Mouse (Mus musculus) liver, embryonic 15.5 days (tissue): Measurements from ENCODE around the gene Alpk1. TPM values are rescaled to one million over a fixed set of nuclear protein-coding genes. Genes with fewer than 3 reads are reported as not detected.
"Not testable (repeated sequence)": the region's sequence is repeated elsewhere in the genome, so short reads cannot be mapped to it uniquely, and the experiment has no call there.

ENCODE experiments used
- ATAC-seq: fragments of 200-750 bp; cut with Nextera tagmentation; 2 replicates; pipeline ENCODE4 v1.8.0; 2017; ENCODE audit warnings: moderate number of reproducible peaks, mild to moderate bottlenecking, moderate library complexity; ENCODE audit not compliant: insufficient read depth
- H3K27ac ChIP-seq: fragments of 300-500 bp; sonication (generic); replicated peaks from 2 replicates; pipeline ENCODE4 v1.5.1; 2015; ENCODE audit warnings: mild to moderate bottlenecking, inconsistent platforms
- H3K27me3 ChIP-seq: fragments of 300-500 bp; sonication (generic); 2 replicates; pipeline ENCODE4 v1.6.1; 2015; ENCODE audit warnings: mild to moderate bottlenecking, inconsistent platforms
- H3K36me3 ChIP-seq: fragments of 300-500 bp; sonication (generic); replicated peaks from 2 replicates; pipeline ENCODE4 v1.6.1; 2015; ENCODE audit warnings: moderate library complexity, mild to moderate bottlenecking, inconsistent platforms
- H3K4me1 ChIP-seq: fragments of 300-500 bp; sonication (generic); replicated peaks from 2 replicates; pipeline ENCODE4 v1.6.1; 2015; ENCODE audit warnings: inconsistent platforms
- H3K4me2 ChIP-seq: fragments of 300-500 bp; sonication (generic); 2 replicates; pipeline ENCODE4 v1.6.1; 2015; ENCODE audit warnings: moderate library complexity, mild to moderate bottlenecking, inconsistent platforms
- H3K4me3 ChIP-seq: fragments of 300-500 bp; sonication (generic); replicated peaks from 2 replicates; pipeline ENCODE4 v1.5.1; 2015; ENCODE audit warnings: mild to moderate bottlenecking, inconsistent platforms
- H3K9ac ChIP-seq: fragments of 300-500 bp; sonication (generic); 2 replicates; pipeline ENCODE4 v1.6.1; 2015; ENCODE audit warnings: moderate library complexity, mild to moderate bottlenecking, inconsistent platforms
- H3K9me3 ChIP-seq: fragments of 300-500 bp; sonication (generic); replicated peaks from 2 replicates; pipeline ENCODE4 v1.6.1; 2016; ENCODE audit warnings: inconsistent platforms
- WGBS: fragments of 180-500 bp; shearing (Covaris S2); methylation state at CpG from one replicate; pipeline ENCODE4 v1.1.7; 2015; ENCODE audit warnings: mixed read lengths; ENCODE audit not compliant: insufficient replicate concordance; 5-methylcytosine and 5-hydroxymethylcytosine counted together
- polyA plus RNA-seq: library from polyadenylated mRNA; unstranded; fragments of >200 nt; fragmentation: Nextera tagmentation; extraction: Ambion mirVana; gene quantifications from 2 replicates; pipeline ENCODE4 v1.2.1, GENCODE M21; 2015

The Alpk1 gene
- polyA plus RNA-seq, 1 experiment from 2014 or later = 0.62 TPM

DNA sequence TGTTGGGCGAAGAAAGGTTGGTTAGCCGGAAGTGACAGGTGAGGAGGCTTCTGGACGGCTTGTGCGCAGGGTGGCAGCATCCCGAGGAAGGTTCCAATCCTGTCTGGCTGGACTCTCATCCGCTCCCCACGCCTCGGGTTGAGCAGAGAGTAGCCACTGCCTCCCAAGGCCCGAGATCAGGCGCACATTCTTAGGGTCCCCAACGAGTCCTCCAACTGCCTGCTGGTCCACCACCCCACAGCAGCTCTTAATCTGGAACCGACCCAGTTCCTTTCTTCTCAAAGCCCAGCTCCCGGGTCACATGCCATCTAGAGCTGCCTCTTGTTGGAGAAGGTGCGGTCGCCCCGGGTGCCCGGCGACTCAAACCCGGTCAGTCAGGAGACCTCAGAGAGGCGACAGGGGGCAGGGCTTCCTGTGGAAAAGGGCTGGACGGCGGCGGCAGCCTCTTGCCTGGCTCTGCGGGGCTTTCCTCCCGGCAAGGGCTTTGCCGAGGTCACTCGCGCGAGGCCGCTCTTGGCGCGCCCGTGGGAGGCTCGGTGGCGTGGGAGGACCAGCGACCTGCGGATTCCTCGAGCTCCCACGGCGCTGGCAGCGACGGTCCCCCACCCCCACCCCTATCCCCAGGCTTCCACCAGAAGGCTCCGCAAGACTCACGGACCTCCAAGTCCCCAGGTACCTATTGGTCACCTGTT lies 9.3 kb upstream of the Alpk1 start, which contains the start of gene Tifa:
Tifa (plus strand) TSS at position 306 of the 692 bp plus-strand sequence.
- Histone ChIP-seq H3K9ac (peak within 1 kb of the TSS; percentile 80), H3K27me3 (no peaks in the 10 kb centered on the region), H3K27ac (peak within 1 kb of the TSS; percentile 88), H3K4me2 (peak within 1 kb of the TSS; percentile 85), H3K9me3 (no peaks in the 10 kb centered on the region), H3K36me3 (peaks cover 9% of the 10 kb centered on the region; the same call in 1 of the 2 replicates), H3K4me1 (peaks cover 35% of the 10 kb centered on the region), H3K4me3 (peak within 1 kb of the TSS; percentile 74)
- peak; percentile 40 for ATAC-seq
- WGBS = 2% methylated on average over 44 of the region's 44 CpGs

DNA sequence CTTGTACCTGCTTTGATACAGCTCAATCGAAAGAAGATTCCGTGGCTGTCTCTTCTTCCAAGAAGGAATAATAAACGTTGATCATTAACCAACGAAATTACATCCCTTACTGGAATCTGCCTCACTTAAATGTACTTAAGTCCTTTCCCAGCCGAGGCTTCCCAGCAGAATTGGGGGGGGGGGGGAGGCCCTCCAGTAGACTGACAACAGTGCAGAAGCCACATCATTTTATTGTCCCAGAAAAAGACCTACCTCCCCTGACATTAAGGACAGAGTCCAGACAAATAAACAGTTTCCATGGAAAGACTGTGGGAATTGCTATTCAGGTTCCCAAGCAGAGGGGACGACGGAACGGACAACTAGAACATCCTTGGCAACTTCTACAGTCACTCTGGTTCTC lies 8.6 kb upstream of the Alpk1 start:
- Histone ChIP-seq H3K9ac (peak overlapping the region; percentile 80; the same call in 1 of the 2 replicates), H3K27me3 (no peaks in the 10 kb centered on the region), H3K4me3 (peak overlapping the region; percentile 74), H3K4me1 (peaks cover 35% of the 10 kb centered on the region), H3K9me3 (no peaks in the 10 kb centered on the region), H3K4me2 (peak overlapping the region; percentile 85), H3K27ac (no peak overlapping the region), H3K36me3 (peaks cover 3% of the 10 kb centered on the region; the same call in 1 of the 2 replicates)
- 52% methylated on average over 8 of the region's 8 CpGs for WGBS
- ATAC-seq = no peak

DNA sequence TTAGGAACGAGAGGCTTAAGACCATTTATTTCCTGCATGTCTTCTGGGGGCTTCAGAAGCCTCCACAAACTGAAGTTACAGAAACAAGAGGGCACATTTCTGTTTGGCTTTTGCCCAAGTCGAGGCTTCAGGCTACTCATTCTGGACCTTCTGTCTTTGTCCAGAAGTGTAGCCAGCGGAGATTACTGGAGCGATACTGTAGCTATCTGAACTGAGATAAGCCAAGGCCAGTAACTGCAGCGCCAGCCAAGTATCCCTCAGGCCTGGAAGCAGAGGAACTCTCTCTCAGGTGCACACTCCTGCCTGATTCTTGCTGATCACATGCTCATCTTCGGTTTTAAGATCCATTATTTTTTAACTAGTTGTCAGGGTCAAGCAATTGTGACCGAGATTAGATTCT lies 7.7 kb upstream of the Alpk1 start:
- H3K4me3 ChIP-seq = no peak overlapping the region
- WGBS = 48% methylated on average over 7 of the region's 7 CpGs
- H3K4me1 ChIP-seq = peaks cover 26% of the 10 kb centered on the region
- no peak for ATAC-seq
- no peak overlapping the region for H3K27ac ChIP-seq
- no peaks in the 10 kb centered on the region for H3K27me3 ChIP-seq
- no peak overlapping the region; the same call in 1 of the 2 replicates for H3K4me2 ChIP-seq
- no peak overlapping the region for H3K9ac ChIP-seq
- no peaks in the 10 kb centered on the region for H3K9me3 ChIP-seq
- H3K36me3 ChIP-seq = no peaks in the 10 kb centered on the region

DNA sequence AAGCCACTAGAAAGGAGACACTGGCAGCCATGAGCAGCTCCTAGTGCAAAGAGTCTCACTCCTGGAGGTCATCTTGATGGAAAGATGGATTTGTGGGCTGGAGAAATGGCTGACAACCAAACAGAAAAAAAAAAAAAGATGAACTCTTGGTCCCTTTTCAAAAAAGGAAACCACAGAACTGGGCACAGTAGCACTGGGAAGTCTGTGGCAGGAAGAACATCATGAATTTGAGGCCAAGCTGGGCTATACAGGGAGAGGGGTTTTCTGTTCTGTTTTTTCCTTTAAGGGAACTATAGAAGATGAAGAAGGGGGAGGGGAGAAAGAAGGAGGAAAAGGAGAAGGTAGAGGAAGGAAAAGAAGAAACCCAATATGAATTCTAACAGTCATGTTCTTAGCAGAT lies 6.7 kb upstream of the Alpk1 start:
- Histone ChIP-seq H3K27me3 (no peaks in the 10 kb centered on the region), H3K9ac (no peak overlapping the region), H3K4me2 (no peak overlapping the region), H3K4me3 (no peak overlapping the region), H3K36me3 (no peaks in the 10 kb centered on the region), H3K27ac (0 out of 2 replicates have a peak overlapping the region, but pooled peaks have one; percentile 11), H3K4me1 (peaks cover 16% of the 10 kb centered on the region), H3K9me3 (no peaks in the 10 kb centered on the region)
- no peak for ATAC-seq

DNA sequence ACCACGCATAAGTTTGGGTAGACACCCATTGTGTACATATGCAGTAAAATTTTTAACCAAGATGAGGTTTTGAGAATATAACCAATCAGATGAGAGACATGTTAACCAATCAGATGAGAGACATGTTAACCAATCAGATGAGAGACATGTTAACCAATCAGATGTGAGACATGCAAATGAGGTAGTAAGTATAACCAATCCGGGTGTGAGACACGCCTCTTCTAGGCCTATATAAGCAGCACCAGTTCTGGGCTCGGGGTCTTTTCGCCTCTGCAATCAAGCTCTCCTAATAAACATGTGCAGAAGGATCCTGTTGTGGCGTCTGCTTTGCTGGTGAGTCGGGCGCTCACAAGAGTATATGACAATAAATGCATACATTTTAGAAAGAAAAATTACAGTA lies 3.4 kb upstream of the Alpk1 start:
- not testable (repeated sequence) for H3K27me3 ChIP-seq, H3K4me3 ChIP-seq, H3K4me2 ChIP-seq, H3K9me3 ChIP-seq, ATAC-seq, H3K36me3 ChIP-seq, H3K27ac ChIP-seq, H3K9ac ChIP-seq
- 83% methylated on average over 8 of the region's 8 CpGs for WGBS
- H3K4me1 ChIP-seq = peaks cover 10% of the 10 kb centered on the region

DNA sequence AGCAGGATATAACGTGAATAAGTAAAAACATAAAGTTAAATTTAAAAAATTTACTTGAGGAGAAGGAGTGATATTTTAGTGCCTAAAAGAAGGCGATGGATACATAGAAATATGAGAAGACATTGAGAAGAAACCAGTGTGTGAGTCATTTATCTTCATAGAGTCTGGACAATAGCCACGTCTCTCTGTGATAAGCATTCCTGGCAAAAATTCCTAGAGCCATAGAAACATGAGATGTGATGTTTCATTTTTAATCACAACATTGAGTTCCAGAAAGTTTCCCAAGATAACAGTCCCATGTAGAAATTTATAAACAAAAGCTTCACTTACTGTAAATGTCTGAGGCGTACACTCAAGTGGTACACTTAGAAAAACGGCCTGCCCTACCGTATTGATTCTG lies 2.6 kb upstream of the Alpk1 start:
- H3K9me3 ChIP-seq = no peaks in the 10 kb centered on the region
- no peak for ATAC-seq
- no peak overlapping the region for H3K9ac ChIP-seq
- H3K27me3 ChIP-seq = no peaks in the 10 kb centered on the region
- H3K4me2 ChIP-seq = no peak overlapping the region
- H3K27ac ChIP-seq = no peak overlapping the region
- WGBS = 82% methylated on average over 6 of the region's 6 CpGs
- peaks cover 10% of the 10 kb centered on the region for H3K4me1 ChIP-seq
- H3K4me3 ChIP-seq = no peak overlapping the region
- H3K36me3 ChIP-seq = no peaks in the 10 kb centered on the region

DNA sequence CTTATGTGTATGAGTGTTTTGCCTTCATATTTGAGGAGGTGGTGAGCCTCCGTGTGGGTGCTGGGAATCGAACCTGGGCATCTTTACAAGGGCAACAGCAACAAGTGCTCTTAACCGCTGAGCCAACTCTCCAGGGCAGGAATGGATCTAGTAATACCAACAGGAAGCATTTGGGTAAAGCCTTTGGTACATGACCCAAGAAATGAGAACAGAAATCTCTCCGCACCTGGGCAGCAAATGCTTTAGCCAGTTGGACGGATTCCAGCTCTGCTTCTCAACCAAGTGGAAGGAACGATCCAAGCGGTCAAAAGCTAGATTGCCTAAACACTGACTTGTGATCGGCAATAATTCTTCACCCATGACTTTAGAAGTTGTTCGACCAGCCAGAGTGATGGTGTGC lies 594 bp upstream of the Alpk1 start:
- Histone ChIP-seq H3K27ac (no peak overlapping the region), H3K36me3 (no peaks in the 10 kb centered on the region), H3K4me3 (no peak overlapping the region), H3K4me1 (peaks cover 10% of the 10 kb centered on the region), H3K9me3 (no peaks in the 10 kb centered on the region), H3K27me3 (no peaks in the 10 kb centered on the region), H3K9ac (no peak overlapping the region), H3K4me2 (no peak overlapping the region; the same call in 1 of the 2 replicates)
- WGBS = 82% methylated on average over 9 of the region's 9 CpGs
- no peak for ATAC-seq

DNA sequence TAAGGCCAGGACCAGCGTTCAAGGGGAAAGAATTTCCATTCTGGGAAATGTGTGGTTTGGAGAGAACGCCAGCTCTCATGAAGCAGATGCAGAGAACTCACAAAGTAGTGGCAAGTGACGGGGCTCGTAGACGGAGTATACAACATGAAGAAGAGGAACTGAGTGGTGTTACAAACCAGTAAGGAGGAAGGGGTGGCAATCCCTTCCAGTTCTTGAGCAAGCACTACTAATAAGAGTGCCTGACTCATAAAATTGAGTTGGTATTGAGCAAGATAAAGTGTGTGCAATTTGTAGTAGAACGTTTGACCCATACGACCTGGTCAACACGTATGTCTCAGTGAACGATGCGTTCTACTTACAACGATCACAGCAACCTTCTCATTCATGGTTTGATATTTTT lies 11.2 kb downstream of the Alpk1 start:
- no peak for ATAC-seq
- peak overlapping the region; percentile 20; the same call in 1 of the 2 replicates for H3K4me2 ChIP-seq

DNA sequence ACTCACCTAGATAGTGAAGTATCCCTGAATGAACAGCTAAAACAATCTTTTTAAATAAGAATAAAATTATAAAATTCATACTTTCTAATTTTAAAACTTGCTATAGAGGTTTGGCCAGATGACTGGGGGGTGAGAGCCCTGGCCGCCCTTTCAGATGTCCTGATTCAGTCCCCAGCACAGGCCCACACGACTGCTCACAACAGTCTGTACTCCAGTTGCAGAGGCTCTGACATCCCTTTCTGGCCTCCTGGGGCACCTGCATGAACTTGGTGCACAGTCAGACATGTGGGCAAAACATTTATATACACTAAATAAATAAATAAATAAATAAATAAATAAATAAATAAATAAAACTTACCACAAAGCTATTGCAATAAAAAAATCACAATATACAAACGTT lies 14.4 kb downstream of the Alpk1 start:
- WGBS = 45% methylated on average over 3 of the region's 3 CpGs

More for the DNA sequence above, 11.2 kb downstream of the Alpk1 start:
- Histone ChIP-seq H3K36me3 (no peaks in the 10 kb centered on the region), H3K27me3 (peaks cover 8% of the 10 kb centered on the region; the same call in 1 of the 2 replicates), H3K27ac (0 out of 2 replicates have a peak overlapping the region, but pooled peaks have one; percentile 62), H3K4me3 (no peak overlapping the region), H3K4me1 (no peaks in the 10 kb centered on the region), H3K9ac (no peak overlapping the region), H3K9me3 (no peaks in the 10 kb centered on the region)
- 57% methylated on average over 11 of the region's 11 CpGs for WGBS

DNA sequence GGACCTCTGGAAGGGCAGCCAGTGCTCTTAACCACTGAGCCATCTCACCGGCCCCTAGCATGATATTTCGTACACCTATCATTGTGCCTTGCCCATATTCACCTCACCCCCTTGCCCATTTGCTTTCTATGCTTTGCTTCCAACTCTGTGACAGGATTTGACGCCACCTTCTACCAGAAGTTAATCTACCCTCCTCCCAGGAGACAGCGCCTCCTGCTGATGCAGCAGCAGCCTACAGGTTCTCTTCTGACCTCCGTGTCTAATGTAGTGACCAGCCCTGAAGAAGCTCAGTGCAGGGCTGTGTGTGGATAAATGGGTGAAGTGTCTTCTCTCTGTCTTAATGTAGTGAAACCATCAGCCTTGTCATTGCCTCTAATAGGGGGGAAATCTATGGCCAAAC lies 15.8 kb downstream of the Alpk1 start:
- no peak for ATAC-seq
- peaks cover 10% of the 10 kb centered on the region; the same call in 1 of the 2 replicates for H3K27me3 ChIP-seq
- H3K4me3 ChIP-seq = no peak overlapping the region
- 50% methylated on average over 5 of the region's 5 CpGs for WGBS
- no peaks in the 10 kb centered on the region for H3K9me3 ChIP-seq
- H3K9ac ChIP-seq = no peak overlapping the region
- no peak overlapping the region for H3K4me2 ChIP-seq
- no peak overlapping the region for H3K27ac ChIP-seq
- no peaks in the 10 kb centered on the region for H3K36me3 ChIP-seq
- 0 out of 2 replicates have a peak, but pooled peaks cover 2% of the 10 kb centered on the region for H3K4me1 ChIP-seq

More for the DNA sequence above, 14.4 kb downstream of the Alpk1 start:
- Histone ChIP-seq H3K27ac (no peak overlapping the region), H3K4me3 (no peak overlapping the region), H3K9ac (no peak overlapping the region), H3K4me2 (no peak overlapping the region), H3K4me1 (0 out of 2 replicates have a peak, but pooled peaks cover 2% of the 10 kb centered on the region), H3K36me3 (no peaks in the 10 kb centered on the region), H3K27me3 (peaks cover 8% of the 10 kb centered on the region; the same call in 1 of the 2 replicates), H3K9me3 (no peaks in the 10 kb centered on the region)
- ATAC-seq = no peak

DNA sequence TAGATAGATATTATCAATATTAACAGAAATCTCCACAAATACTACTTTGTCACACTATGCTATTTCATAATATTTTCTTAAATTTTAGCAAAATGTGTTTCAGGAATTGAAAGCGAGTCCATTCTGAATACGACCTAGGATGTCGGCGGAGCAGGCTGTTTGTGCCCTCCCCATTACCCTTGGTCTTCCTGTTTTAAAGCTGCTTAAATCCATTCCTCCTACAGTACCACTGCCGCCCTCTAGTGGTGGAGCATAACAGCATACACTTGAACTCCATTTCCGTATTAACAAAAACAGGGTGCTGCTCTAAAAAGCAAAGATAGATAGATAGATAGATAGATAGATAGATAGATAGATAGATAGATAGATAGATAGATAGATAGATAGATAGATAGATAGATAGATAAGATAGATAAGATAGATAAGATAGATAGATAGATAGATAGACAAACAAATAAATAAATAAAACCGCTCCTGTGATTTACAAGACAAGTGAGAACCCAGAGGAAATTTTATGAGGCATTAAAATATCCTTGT lies 17.2 kb downstream of the Alpk1 start:
- 17% methylated on average over 7 of the region's 7 CpGs for WGBS
- ATAC-seq = no peak
- peaks cover 7% of the 10 kb centered on the region; the same call in 1 of the 2 replicates for H3K4me1 ChIP-seq
- H3K36me3 ChIP-seq = no peaks in the 10 kb centered on the region
- no peaks in the 10 kb centered on the region for H3K9me3 ChIP-seq
- H3K4me2 ChIP-seq = 0 out of 2 replicates have a peak overlapping the region, but pooled peaks have one; percentile 8
- no peak overlapping the region for H3K27ac ChIP-seq
- no peak overlapping the region for H3K4me3 ChIP-seq
- no peak overlapping the region for H3K9ac ChIP-seq
- H3K27me3 ChIP-seq = 0 out of 2 replicates have a peak, but pooled peaks cover 9% of the 10 kb centered on the region
